Mouse (Mus musculus): ENCODE measurements around the gene Tmem221. TPM values are rescaled to one million over a fixed set of nuclear protein-coding genes. Genes with fewer than 3 reads are reported as not detected.
"Not testable (repeated sequence)": the region's sequence is repeated elsewhere in the genome, so short reads cannot be mapped to it uniquely, and the experiment has no call there.

Gene Tmem221
- polyA plus RNA-seq, 1 experiment: 0.86 TPM

GRCm38 (mm10) chr8:71521634-71522033, 37.0 kb downstream of the Tmem221 start:
- H3K4me3 ChIP-seq (ENCODE audit: control insufficient read depth, low read depth, low read length): no peak overlapping the region
- TF ChIP-seq CTCF (IDR thresholded peaks at IDR 0.05; ENCODE audit: control insufficient read depth, insufficient read depth, insufficient replicate concordance, low read depth, low read length) (peak; percentile 94; the same call in 1 of the 2 replicates), POLR2A (IDR thresholded peaks at IDR 0.05; ENCODE audit: control insufficient read depth, low read depth, low read length) (no peak)

GRCm38 (mm10) chr8:71519037-71519825, 39.4 kb downstream of the Tmem221 start:
- H3K36me3 ChIP-seq (ENCODE audit: control insufficient read depth, insufficient read depth, low read length); H3K27ac ChIP-seq (ENCODE audit: control insufficient read depth, insufficient read depth, low read depth, low read length); H3K4me3 ChIP-seq (ENCODE audit: control insufficient read depth, low read depth, low read length); H3K27me3 ChIP-seq (ENCODE audit: control insufficient read depth, insufficient read depth, low read length); H3K4me1 ChIP-seq (ENCODE audit: control insufficient read depth, insufficient read depth, low read length): not testable (repeated sequence)
- peak; percentile 20; the same call in 1 of the 2 replicates for TF ChIP-seq CTCF (IDR thresholded peaks at IDR 0.05; ENCODE audit: control insufficient read depth, insufficient read depth, insufficient replicate concordance, low read depth, low read length)

More at GRCm38 (mm10) chr8:71521634-71522033, 37.0 kb downstream of the Tmem221 start:
- H3K4me1 ChIP-seq (ENCODE audit: control insufficient read depth, insufficient read depth, low read length): peaks cover 3% of the 10 kb centered on the region
- no peak overlapping the region for H3K27ac ChIP-seq (ENCODE audit: control insufficient read depth, insufficient read depth, low read depth, low read length)
- no peaks in the 10 kb centered on the region for H3K36me3 ChIP-seq (ENCODE audit: control insufficient read depth, insufficient read depth, low read length)
- H3K27me3 ChIP-seq (ENCODE audit: control insufficient read depth, insufficient read depth, low read length): no peaks in the 10 kb centered on the region

DNA sequence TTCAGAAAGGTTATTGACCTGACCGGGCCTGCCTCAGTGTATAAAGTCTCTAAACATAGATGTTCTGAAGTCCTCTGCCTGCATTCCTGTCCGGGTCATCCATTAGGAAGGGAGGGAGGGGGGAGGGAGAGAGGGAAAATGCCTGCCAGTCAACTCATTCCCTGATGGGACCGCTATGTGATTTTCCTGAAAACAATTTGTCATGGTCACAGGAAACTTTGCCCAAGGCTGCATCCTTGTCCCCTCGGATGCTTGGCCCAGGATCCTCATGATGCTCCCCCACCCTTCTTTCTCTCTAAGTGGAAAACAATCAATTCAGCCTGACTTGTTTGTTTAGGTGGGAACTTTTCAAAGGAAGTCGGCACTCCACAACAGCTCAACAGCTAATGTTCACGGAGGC, 41.9 kb downstream of the Tmem221 start:
- no peak overlapping the region for H3K4me3 ChIP-seq (ENCODE audit: control insufficient read depth, low read depth, low read length)
- H3K27ac ChIP-seq (ENCODE audit: control insufficient read depth, insufficient read depth, low read depth, low read length): no peak overlapping the region
- no peaks in the 10 kb centered on the region for H3K36me3 ChIP-seq (ENCODE audit: control insufficient read depth, insufficient read depth, low read length)
- H3K4me1 ChIP-seq (ENCODE audit: control insufficient read depth, insufficient read depth, low read length): peaks cover 1% of the 10 kb centered on the region; the same call in 1 of the 2 replicates
- TF ChIP-seq CTCF (IDR thresholded peaks at IDR 0.05; ENCODE audit: control insufficient read depth, insufficient read depth, insufficient replicate concordance, low read depth, low read length) (no peak), POLR2A (IDR thresholded peaks at IDR 0.05; ENCODE audit: control insufficient read depth, low read depth, low read length) (no peak)
- no peaks in the 10 kb centered on the region for H3K27me3 ChIP-seq (ENCODE audit: control insufficient read depth, insufficient read depth, low read length)

- Histone ChIP-seq H3K4me3 (ENCODE audit: control insufficient read depth, low read depth, low read length) (no peak overlapping the region), H3K36me3 (ENCODE audit: control insufficient read depth, insufficient read depth, low read length) (no peaks in the 10 kb centered on the region), H3K4me1 (ENCODE audit: control insufficient read depth, insufficient read depth, low read length) (peaks cover 7% of the 10 kb centered on the region), H3K27ac (ENCODE audit: control insufficient read depth, insufficient read depth, low read depth, low read length) (no peak overlapping the region), H3K27me3 (ENCODE audit: control insufficient read depth, insufficient read depth, low read length) (no peaks in the 10 kb centered on the region)
- TF ChIP-seq CTCF (IDR thresholded peaks at IDR 0.05; ENCODE audit: control insufficient read depth, insufficient read depth, insufficient replicate concordance, low read depth, low read length) (peak; percentile 19; the same call in 1 of the 2 replicates), POLR2A (IDR thresholded peaks at IDR 0.05; ENCODE audit: control insufficient read depth, low read depth, low read length) (no peak)
These were observed 43.6 kb downstream of the Tmem221 start for GRCm38 (mm10) chr8:71515043-71515442.

GRCm38 (mm10) chr8:71513018-71513754, 45.5 kb downstream of the Tmem221 start:
- Histone ChIP-seq H3K27ac (ENCODE audit: control insufficient read depth, insufficient read depth, low read depth, low read length) (no peak overlapping the region), H3K4me1 (ENCODE audit: control insufficient read depth, insufficient read depth, low read length) (peaks cover 7% of the 10 kb centered on the region)

DNA sequence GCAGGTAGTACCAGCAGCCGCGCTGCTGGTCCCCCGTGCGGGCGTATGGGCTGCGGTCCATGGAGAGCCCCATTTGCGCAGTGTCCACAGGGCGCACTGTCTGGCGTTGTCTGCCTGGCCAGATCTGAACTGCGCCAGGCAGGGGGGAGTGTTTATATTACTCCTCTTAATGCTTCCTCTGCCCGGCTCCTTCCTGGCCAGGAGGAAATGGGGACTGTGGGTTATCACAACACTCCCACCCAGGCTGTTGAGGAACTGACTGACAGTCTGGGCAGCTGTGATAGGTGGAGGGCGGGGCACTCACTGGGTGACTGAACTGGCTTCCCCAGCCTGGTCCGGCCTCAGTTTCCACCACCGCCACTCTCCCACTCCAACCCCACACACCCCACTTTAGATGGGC, 47.0 kb downstream of the Tmem221 start, which contains the start of gene Plvap:
Plvap (minus strand) TSS at position 109 of the 400 bp plus-strand sequence.
- Histone ChIP-seq H3K27me3 (ENCODE audit: control insufficient read depth, insufficient read depth, low read length) (no peaks in the 10 kb centered on the region), H3K27ac (ENCODE audit: control insufficient read depth, insufficient read depth, low read depth, low read length) (no peak within 1 kb of the TSS), H3K4me3 (ENCODE audit: control insufficient read depth, low read depth, low read length) (no peak within 1 kb of the TSS), H3K36me3 (ENCODE audit: control insufficient read depth, insufficient read depth, low read length) (no peaks in the 10 kb centered on the region), H3K4me1 (ENCODE audit: control insufficient read depth, insufficient read depth, low read length) (peaks cover 19% of the 10 kb centered on the region)
- TF ChIP-seq CTCF (IDR thresholded peaks at IDR 0.05; ENCODE audit: control insufficient read depth, insufficient read depth, insufficient replicate concordance, low read depth, low read length) (no peak), POLR2A (IDR thresholded peaks at IDR 0.05; ENCODE audit: control insufficient read depth, low read depth, low read length) (no peak)

More at GRCm38 (mm10) chr8:71513018-71513754, 45.5 kb downstream of the Tmem221 start:
- H3K27me3 ChIP-seq (ENCODE audit: control insufficient read depth, insufficient read depth, low read length): no peaks in the 10 kb centered on the region
- no peak overlapping the region for H3K4me3 ChIP-seq (ENCODE audit: control insufficient read depth, low read depth, low read length)
- TF ChIP-seq POLR2A (IDR thresholded peaks at IDR 0.05; ENCODE audit: control insufficient read depth, low read depth, low read length) (no peak), CTCF (IDR thresholded peaks at IDR 0.05; ENCODE audit: control insufficient read depth, insufficient read depth, insufficient replicate concordance, low read depth, low read length) (no peak)
- H3K36me3 ChIP-seq (ENCODE audit: control insufficient read depth, insufficient read depth, low read length): no peaks in the 10 kb centered on the region

DNA sequence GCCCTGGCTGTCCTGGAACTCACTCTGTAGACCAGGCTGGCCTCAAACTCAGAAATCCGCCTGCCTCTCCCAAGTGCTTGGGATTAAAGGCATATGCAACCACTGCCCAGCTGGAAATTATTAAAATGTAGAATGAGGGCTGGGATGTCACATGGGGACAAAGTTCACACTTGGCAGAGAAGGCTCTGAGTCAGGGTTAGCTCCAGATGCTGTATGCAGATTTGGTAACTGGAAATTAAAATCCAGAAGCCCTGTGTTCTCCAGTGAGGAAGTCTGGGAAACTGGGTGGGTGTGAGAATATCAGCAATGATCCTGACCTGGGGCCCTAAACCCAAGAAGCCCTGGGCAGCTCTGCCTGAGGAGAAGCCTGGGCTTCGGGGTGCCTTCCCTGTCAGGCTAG, 49.4 kb downstream of the Tmem221 start:
- H3K27me3 ChIP-seq (ENCODE audit: control insufficient read depth, insufficient read depth, low read length): no peaks in the 10 kb centered on the region
- peaks cover 21% of the 10 kb centered on the region for H3K4me1 ChIP-seq (ENCODE audit: control insufficient read depth, insufficient read depth, low read length)
- no peak overlapping the region for H3K4me3 ChIP-seq (ENCODE audit: control insufficient read depth, low read depth, low read length)
- no peak overlapping the region for H3K27ac ChIP-seq (ENCODE audit: control insufficient read depth, insufficient read depth, low read depth, low read length)
- H3K36me3 ChIP-seq (ENCODE audit: control insufficient read depth, insufficient read depth, low read length): no peaks in the 10 kb centered on the region
- TF ChIP-seq CTCF (IDR thresholded peaks at IDR 0.05; ENCODE audit: control insufficient read depth, insufficient read depth, insufficient replicate concordance, low read depth, low read length) (no peak), POLR2A (IDR thresholded peaks at IDR 0.05; ENCODE audit: control insufficient read depth, low read depth, low read length) (no peak)
